Mouse (Mus musculus): ENCODE measurements around the gene Rad23b.
"Not testable (repeated sequence)": the region's sequence is repeated elsewhere in the genome, so short reads cannot be mapped to it uniquely, and the experiment has no call there.

Rad23b gene

DNA sequence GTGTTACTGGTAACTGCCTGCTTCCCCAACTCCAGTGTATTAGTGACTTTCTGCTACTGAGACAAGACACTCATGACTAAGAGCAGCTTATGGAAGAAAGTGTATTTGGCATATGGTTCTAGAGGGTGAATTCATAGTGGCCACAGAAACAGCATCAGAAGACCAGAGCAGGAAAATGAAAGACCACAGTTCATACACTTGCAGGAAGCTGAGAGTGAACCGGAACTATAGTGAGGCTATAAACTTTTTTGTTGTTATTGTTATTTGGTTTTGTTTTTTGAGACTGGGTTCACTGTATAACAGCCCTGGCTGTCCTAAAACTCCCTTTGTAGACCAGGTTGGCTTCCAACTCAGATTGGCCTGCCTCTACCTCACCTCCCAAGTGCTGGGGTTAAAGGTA lies 6.0 kb downstream of the Rad23b start:
- in situ Hi-C loops (cut with MseI, MboI) = no loop called here

GRCm38 (mm10) chr4:55356726-55357125 lies 6.9 kb downstream of the Rad23b start:
- in situ Hi-C loops (cut with MseI, MboI) = no loop called here

GRCm38 (mm10) chr4:55363866-55364265 lies 14.0 kb downstream of the Rad23b start:
- in situ Hi-C loops (cut with MseI, MboI) = no loop called here

DNA sequence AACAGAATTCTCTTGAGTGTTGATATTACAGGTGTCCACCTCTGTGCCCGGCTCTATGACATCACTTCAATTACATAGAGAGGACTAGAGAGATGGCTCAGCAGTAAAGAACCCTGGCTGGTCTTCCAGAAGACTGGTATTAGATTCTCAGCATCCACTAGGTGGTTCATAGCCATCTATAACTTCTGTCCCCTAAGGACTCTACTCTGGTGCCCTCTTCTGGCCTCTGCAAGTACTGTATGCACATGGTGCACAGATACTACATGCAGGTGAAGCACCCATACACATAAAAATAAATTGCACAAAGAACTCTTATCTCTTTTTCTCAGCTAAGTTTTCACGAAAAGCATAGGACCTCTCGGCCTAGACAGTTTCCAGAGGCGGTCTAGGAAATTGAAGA lies 14.5 kb downstream of the Rad23b start:
- in situ Hi-C loops (cut with MseI, MboI) = no loop called here

GRCm38 (mm10) chr4:55366014-55366413 lies 16.2 kb downstream of the Rad23b start:
- in situ Hi-C loops (cut with MseI, MboI) = no loop called here

GRCm38 (mm10) chr4:55370127-55370526 lies 20.3 kb downstream of the Rad23b start:
- in situ Hi-C loops (cut with MseI, MboI) = no loop called here

DNA sequence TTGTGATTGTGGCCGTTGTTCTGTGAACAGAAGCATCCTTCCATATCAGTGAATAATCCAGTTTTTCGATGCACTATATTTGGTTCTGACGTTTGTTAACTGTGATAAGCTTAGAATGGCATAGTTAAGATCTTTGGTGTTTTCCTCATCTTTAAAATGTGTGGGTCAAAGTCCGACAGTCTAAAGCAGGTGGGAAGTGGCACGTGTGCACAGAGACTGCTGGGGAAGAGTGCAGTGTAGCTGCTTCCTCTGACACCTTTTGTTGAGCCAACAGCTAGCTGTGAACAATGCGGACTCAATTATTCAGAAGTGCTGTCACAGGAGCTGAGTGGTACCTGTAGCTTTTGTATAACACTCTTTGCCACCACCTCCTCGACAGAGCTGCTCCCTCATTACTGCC lies 21.5 kb downstream of the Rad23b start:
- in situ Hi-C loops (cut with MseI, MboI) = no loop called here

DNA sequence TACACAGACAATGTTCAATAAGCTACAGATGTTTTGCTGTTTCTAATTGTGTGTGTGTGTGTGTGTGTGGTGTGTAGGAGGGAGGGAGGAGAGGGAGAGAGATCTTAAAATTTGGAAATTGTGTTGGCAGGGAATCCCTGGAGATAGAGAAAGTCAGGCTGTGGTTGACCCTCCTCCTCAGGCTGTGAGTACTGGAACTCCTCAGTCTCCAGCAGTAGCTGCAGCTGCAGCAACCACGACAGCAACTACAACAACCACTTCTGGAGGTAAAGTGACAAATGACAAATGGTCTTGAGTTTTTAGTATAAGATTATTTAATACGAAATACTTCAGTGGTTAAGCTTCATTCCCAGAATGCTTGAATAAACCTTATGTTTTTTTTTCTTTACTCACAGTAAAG lies 32.5 kb downstream of the Rad23b start:
- in situ Hi-C loops (cut with MseI, MboI) = no loop called here

- in situ Hi-C loops (cut with MseI, MboI) = no loop called here
Measured at GRCm38 (mm10) chr4:55386768-55387167, 36.9 kb downstream of the Rad23b start.

DNA sequence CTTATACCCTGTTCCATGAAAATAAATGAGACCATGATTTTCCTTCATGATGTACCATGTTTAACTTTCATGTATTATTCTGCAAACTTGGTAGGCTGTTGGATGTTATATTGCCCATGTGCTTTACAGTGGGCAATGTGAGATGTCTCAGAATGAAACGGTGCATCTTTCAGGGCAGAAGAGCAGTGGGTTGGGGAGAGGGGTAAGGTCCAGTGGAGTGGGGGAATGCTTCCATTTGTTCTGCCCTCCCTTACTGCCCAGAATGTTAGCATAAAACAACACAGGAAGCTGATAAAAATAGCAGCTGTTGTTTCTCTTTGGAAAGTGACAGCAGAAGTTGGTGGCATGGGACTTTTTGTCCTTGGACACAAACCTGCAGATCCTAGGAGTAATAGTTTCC lies 41.6 kb downstream of the Rad23b start:
- in situ Hi-C loops (cut with MseI, MboI) = no loop called here

DNA sequence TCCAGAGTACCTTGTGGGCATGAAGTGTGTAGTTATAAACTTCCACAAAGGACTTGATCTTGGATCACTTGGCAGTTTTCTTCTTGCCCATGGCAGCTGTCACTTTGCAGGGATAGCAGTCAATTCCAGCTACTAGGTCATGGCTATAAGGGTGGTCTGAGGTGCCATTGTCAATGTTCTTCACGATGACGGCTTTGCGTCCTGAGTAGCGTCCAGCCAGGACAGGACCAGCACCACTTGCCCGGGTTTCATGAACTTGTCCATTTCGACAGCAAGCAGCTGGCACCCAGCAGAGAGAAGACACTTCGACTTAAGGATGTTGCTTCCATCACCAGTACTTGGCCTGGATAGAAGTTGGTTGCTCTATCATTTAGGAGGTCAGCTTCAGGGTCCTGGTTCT lies 42.6 kb downstream of the Rad23b start:
- in situ Hi-C loops (cut with MseI, MboI) = no loop called here

GRCm38 (mm10) chr4:55397911-55398762 lies 48.3 kb downstream of the Rad23b start:
- in situ Hi-C loops (cut with MseI, MboI) = no loop called here

DNA sequence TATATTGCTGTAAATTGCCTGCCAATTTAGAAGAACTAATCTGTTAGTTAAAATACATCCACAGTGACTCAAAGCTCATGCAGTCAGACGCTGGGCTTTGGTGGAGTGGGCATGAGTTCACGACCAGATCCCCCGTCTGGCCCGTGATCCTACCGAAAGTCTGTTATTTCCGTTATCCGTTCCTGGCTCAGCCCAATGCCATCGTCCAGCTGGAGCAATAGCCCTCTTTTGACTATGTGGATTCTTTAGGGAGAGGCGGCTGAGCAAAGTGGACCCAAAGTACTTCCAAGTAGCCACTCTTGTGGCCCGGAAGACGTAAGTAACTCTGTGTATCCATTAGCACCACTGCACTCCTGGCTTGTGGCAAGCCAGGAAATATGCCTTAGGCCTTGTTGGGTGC lies 49.1 kb downstream of the Rad23b start:
- in situ Hi-C loops (cut with MseI, MboI) = no loop called here

- in situ Hi-C loops (cut with MseI, MboI) = no loop called here
Measured at GRCm38 (mm10) chr4:55405329-55405728, 55.5 kb downstream of the Rad23b start.

DNA sequence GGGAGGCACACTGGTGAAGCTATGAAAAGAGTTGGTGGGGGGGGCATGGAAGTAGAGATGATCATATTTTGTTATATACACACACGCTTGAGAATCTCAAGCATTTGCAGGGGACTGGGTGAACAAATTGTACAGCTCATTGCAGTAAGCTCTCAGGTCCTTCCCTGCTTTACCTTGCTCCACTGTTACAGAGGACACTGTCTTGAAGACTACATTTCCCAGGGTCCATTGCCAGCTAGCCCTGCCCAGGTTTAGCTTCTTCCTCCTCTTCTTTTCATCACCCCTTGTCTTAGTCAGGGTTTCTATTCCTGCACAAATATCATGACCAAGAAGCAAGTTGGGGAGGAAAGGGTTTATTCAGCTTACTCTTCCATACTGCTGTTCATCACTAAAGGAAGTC lies 56.7 kb downstream of the Rad23b start:
- in situ Hi-C loops (cut with MseI, MboI) = no loop called here

DNA sequence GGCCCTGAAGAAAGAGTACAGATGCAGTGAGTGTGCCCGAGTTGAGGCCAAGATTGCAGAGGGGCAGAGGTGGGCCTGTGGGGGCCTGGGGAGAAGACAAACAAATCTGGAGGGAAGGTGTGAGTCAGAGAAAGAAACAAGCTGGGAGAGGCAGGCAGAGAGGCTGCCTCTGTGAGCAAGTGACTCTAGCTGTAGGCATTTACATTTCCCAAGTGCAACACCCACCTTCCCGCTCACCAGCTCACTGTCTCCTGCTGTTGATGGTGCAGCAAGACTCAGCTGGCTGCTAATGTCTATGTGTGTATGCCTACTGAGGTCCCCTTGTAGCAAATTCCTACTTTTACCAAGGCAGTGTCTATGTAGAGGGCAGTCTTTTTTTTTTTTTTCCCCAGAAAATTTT lies 58.2 kb downstream of the Rad23b start:
- in situ Hi-C loops (cut with MseI, MboI) = no loop called here

- in situ Hi-C loops (cut with MseI, MboI) = no loop called here
Measured at GRCm38 (mm10) chr4:55409025-55409424, 59.2 kb downstream of the Rad23b start.

GRCm38 (mm10) chr4:55409578-55410224 lies 59.9 kb downstream of the Rad23b start:
- in situ Hi-C loops (cut with MseI, MboI) = not testable (repeated sequence)

DNA sequence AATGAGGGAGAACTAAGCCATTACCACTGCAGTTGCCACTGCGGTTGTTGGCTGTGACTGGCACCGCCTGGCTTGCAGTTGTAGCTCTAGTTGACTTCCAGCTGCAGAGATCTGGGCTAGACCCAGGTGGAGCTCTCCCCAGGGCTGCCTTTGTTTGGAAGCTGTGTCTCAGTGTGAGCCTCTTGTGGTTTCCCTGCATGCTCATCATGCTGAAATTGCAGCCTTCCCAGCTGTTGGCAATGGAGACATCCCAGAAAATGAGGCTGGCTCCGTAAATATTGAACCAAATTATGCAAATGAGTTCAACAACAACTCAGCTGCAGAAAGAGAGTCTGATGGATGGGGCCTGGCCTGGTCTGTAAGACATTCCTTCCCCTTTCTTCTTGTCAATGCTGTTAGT lies 66.0 kb downstream of the Rad23b start:
- in situ Hi-C loops (cut with MseI, MboI) = no loop called here

DNA sequence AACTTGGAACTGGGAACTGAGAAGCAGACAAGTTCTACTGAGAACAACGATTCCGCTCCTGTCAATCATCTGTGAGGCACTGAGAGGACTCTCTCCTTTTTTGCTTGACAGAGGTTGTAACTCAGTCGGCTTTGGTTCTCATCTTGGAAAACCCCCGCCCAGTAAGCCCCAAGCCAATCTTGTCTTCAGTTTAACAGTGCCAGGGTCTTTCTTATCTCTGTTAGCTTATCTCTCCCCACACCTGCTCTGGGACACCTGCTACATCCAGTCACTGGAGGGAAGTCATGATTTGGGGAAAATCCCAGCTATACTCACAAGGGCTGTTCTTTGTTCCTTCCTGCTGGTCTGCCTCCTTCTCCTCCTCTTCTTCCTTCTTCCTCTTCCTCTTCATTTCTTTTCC lies 76.4 kb downstream of the Rad23b start:
- in situ Hi-C loops (cut with MseI, MboI) = no loop called here

Measured in mouse trophoblast stem cell (cell line).